In the genomic region with DNA sequence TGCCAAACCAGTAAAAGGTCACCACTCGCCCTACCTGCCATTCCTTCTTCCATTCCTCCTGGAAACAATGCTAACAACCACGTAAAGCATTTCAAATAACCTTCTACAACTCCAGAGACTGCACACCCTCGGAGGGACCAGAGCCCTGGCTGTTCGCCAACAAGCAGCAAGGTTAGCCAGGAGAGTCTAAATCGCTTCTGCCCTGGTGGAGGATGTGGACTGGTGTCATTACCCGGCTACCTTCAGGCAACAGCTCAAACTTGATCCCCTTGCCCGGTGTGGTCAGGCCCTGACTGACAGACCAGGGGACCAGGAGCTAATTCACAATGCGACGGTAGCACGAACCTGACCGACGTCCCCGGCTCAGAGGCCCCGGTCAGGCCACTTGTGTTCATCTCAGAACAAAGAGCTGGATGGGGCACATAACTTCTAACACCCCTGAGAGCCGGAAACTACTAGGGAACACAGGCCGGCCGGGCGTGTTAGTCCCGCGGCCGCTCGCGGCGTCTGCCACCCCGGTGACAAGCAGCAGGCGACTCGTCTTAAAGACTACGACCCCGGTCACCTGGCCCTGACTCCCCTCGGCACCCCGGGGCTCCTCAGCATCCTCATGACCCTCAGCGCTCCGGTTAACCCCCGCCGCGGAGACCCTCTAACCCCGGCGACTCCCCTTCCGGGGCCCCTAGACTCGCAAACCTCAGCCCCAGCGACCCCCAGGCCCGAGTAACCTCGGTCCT, we compare ENCODE assay signal across 8 mouse cellular contexts. TPM values are rescaled to one million over a fixed set of nuclear protein-coding genes. Genes with fewer than 3 reads are reported as not detected.
A peak's percentile ranks its signal among the peaks of the same experiment; 100 is the strongest.
DNase-seq lines count a peak whose midpoint lies in the region; ATAC-seq and TF ChIP-seq lines count a peak whose summit lies in the region.

No protein-coding gene starts in this region.

- peak overlapping the region; percentile 79 for H3K4me3 ChIP-seq in gastrocnemius, adult 2 months
- peak overlapping the region; percentile 79 for H3K4me3 ChIP-seq in hindbrain, embryonic 15.5 days
- peak overlapping the region; percentile 84 for H3K4me3 ChIP-seq in limb, embryonic 15.5 days
- peak overlapping the region; percentile 84 for H3K4me3 ChIP-seq in midbrain, embryonic 13.5 days (replicated peaks)

- peaks cover 22% of the 10 kb centered on the region for H3K4me1 ChIP-seq in hindbrain, embryonic 15.5 days (replicated peaks)
- peaks cover 28% of the 10 kb centered on the region for H3K4me1 ChIP-seq in limb, embryonic 15.5 days
- peaks cover 22% of the 10 kb centered on the region for H3K4me1 ChIP-seq in midbrain, embryonic 13.5 days (replicated peaks)

- peak; percentile 1; the same call in 1 of the 2 replicates for ATAC-seq in hindbrain, embryonic 15.5 days (ENCODE audit: low FRiP score, low read depth)
- ATAC-seq in limb, embryonic 15.5 days (ENCODE audit: insufficient number of reproducible peaks, low FRiP score, low TSS enrichment, low read depth) = no peak
- ATAC-seq in midbrain, embryonic 13.5 days = peak; percentile 15

- H3K27me3 ChIP-seq in hindbrain, embryonic 15.5 days = no peaks in the 10 kb centered on the region
- no peaks in the 10 kb centered on the region for H3K27me3 ChIP-seq in limb, embryonic 15.5 days
- H3K27me3 ChIP-seq in midbrain, embryonic 13.5 days = no peaks in the 10 kb centered on the region

- H3K4me2 ChIP-seq in hindbrain, embryonic 15.5 days = peak overlapping the region; percentile 91
- H3K4me2 ChIP-seq in limb, embryonic 15.5 days = peak overlapping the region; percentile 77
- peak overlapping the region; percentile 95 for H3K4me2 ChIP-seq in midbrain, embryonic 13.5 days (replicated peaks)

- peak overlapping the region; percentile 83 for H3K9ac ChIP-seq in hindbrain, embryonic 15.5 days
- H3K9ac ChIP-seq in limb, embryonic 15.5 days = peak overlapping the region; percentile 77
- peak overlapping the region; percentile 91 for H3K9ac ChIP-seq in midbrain, embryonic 13.5 days (replicated peaks)

- WGBS in hindbrain, embryonic 15.5 days = 2% methylated on average over 43 of the region's 43 CpGs
- WGBS in limb, embryonic 15.5 days = under 1% methylated on average over 43 of the region's 43 CpGs
- 2% methylated on average over 43 of the region's 43 CpGs for WGBS in midbrain, embryonic 13.5 days

- intact Hi-C loops in gastrocnemius, adult 2 months (cut with DNase I) = no loop called here

- no peak for TF ChIP-seq CTCF in gastrocnemius, adult 2 months (IDR thresholded peaks at IDR 0.05)

- no peaks in the 10 kb centered on the region for H3K9me3 ChIP-seq in hindbrain, embryonic 15.5 days
- no peaks in the 10 kb centered on the region for H3K9me3 ChIP-seq in limb, embryonic 15.5 days
- H3K9me3 ChIP-seq in midbrain, embryonic 13.5 days = no peaks in the 10 kb centered on the region

- no peaks in the 10 kb centered on the region for H3K36me3 ChIP-seq in hindbrain, embryonic 15.5 days
- H3K36me3 ChIP-seq in limb, embryonic 15.5 days = no peaks in the 10 kb centered on the region
- no peaks in the 10 kb centered on the region for H3K36me3 ChIP-seq in midbrain, embryonic 13.5 days

- H3K27ac ChIP-seq in gastrocnemius, adult 2 months = peak overlapping the region; percentile 99
- peak overlapping the region; percentile 70 for H3K27ac ChIP-seq in hindbrain, embryonic 15.5 days (replicated peaks)
- peak overlapping the region; percentile 73 for H3K27ac ChIP-seq in limb, embryonic 15.5 days
- peak overlapping the region; percentile 63 for H3K27ac ChIP-seq in midbrain, embryonic 13.5 days

- peak; percentile 68 for DNase-seq in adipocyte (ENCODE audit: low spot score)
- DNase-seq in cerebellum, postnatal 10 days = peak; percentile 83 to 85
- DNase-seq in gastrocnemius, adult 2 months = peak; percentile 83
- peak; percentile 63 to 71 for DNase-seq in spleen, postnatal 10 days (ENCODE audit: low spot score in 2 of 2)
- no peak for DNase-seq in frontal cortex, postnatal 25 days (ENCODE audit: low spot score in 2 of 2)

RNA-seq across cellular contexts. Expression of gene Cyth1, which starts 0.9 kb away (rescaled TPM):
- 10 to 100 TPM; 28.6 to 49.6 TPM for total RNA-seq in gastrocnemius, adult 2 months (2021)
- polyA plus RNA-seq in hindbrain, embryonic 15.5 days (2015; fragmentation: Nextera tagmentation; extraction: Ambion mirVana) = 24.9 and 25.8 TPM in 2 replicates
- polyA plus RNA-seq in limb, embryonic 15.5 days (2015; fragmentation: Nextera tagmentation; extraction: Ambion mirVana) = 16.1 and 16.2 TPM in 2 replicates
- polyA plus RNA-seq in midbrain, embryonic 13.5 days (2015; fragmentation: Nextera tagmentation; extraction: Ambion mirVana) = 22.3 and 30.7 TPM in 2 replicates

RNA-seq across cellular contexts. Expression of gene Usp36, which starts 42.5 kb away (rescaled TPM):
- total RNA-seq in gastrocnemius, adult 2 months (2021) = 10 to 100 TPM; 15.7 to 17.4 TPM
- polyA plus RNA-seq in hindbrain, embryonic 15.5 days (2015; fragmentation: Nextera tagmentation; extraction: Ambion mirVana) = 16.8 and 19.8 TPM in 2 replicates
- polyA plus RNA-seq in limb, embryonic 15.5 days (2015; fragmentation: Nextera tagmentation; extraction: Ambion mirVana) = 21.0 and 21.3 TPM in 2 replicates
- polyA plus RNA-seq in midbrain, embryonic 13.5 days (2015; fragmentation: Nextera tagmentation; extraction: Ambion mirVana) = 16.3 and 16.8 TPM in 2 replicates

Comparison
In these comparisons a context has a peak if more than half of its experiments do, and no peak if none do; other contexts are left out.
1. DNase-seq: peak in adipocyte (single experiment), cerebellum, postnatal 10 days (2 of 2), gastrocnemius, adult 2 months (single experiment) and spleen, postnatal 10 days (2 of 2); none in frontal cortex, postnatal 25 days (0 of 2).
2. Peak in every context shown above with its lines, with median percentiles within 50 percentile points of each other: H3K27ac ChIP-seq, H3K4me3 ChIP-seq, H3K4me2 ChIP-seq and H3K9ac ChIP-seq.